Mouse (Mus musculus) G1E (cell line): ENCODE data around the gene Nlgn3. TPM values are rescaled to one million over a fixed set of nuclear protein-coding genes. Genes with fewer than 3 reads are reported as not detected.
"Not testable (repeated sequence)": the region's sequence is repeated elsewhere in the genome, so short reads cannot be mapped to it uniquely, and the experiment has no call there.

ENCODE experiments used
- ATAC-seq: 2 replicates; pipeline ENCODE4 v1.8.0; 2016; ENCODE audit warnings: mild to moderate bottlenecking; ENCODE audit not compliant: insufficient number of reproducible peaks, poor library complexity, low FRiP score, severe bottlenecking; ENCODE audit errors: extremely low read depth
- DNase-seq: peaks from one replicate; pipeline ENCODE4 v3.0.0; 2012; ENCODE audit warnings: low spot score
- H3K27me3 ChIP-seq: 2 replicates; pipeline ENCODE4 v1.6.1; 2012; ENCODE audit warnings: mild to moderate bottlenecking, low read length, inconsistent platforms; ENCODE audit not compliant: insufficient read depth
- H3K36me3 ChIP-seq: replicated peaks from 2 replicates; pipeline ENCODE3; 2012; ENCODE audit warnings: mild to moderate bottlenecking, inconsistent platforms
- H3K4me1 ChIP-seq: 2 replicates; pipeline ENCODE4 v1.6.1; 2012; ENCODE audit warnings: low read depth, low read length, inconsistent platforms, mixed read lengths; ENCODE audit not compliant: insufficient read depth
- H3K4me3 ChIP-seq: 2 replicates; pipeline ENCODE4 v1.5.1; 2012; ENCODE audit warnings: low read depth, mild to moderate bottlenecking, inconsistent platforms, low read length, moderate library complexity, mixed read lengths
- H3K9me3 ChIP-seq: replicated peaks from 2 replicates; pipeline ENCODE4 v1.6.1; 2012; ENCODE audit warnings: inconsistent platforms
- CTCF ChIP-seq: IDR thresholded peaks from 2 replicates; pipeline ENCODE4 v1.5.1; 2012; ENCODE audit warnings: low read depth, low read length, inconsistent platforms, mixed read lengths
- GATA1 ChIP-seq: IDR thresholded peaks from 2 replicates; pipeline ENCODE4 v1.6.1; 2012; ENCODE audit warnings: borderline replicate concordance, low read length, inconsistent platforms, mixed read lengths
- GATA2 ChIP-seq: IDR thresholded peaks from 2 replicates; pipeline ENCODE4 v1.6.1; 2012; ENCODE audit warnings: low read depth, low read length, inconsistent platforms, borderline replicate concordance
- POLR2AphosphoS5 ChIP-seq: IDR thresholded peaks from 2 replicates; pipeline ENCODE4 v1.6.1; 2012; ENCODE audit warnings: low read depth, low read length, inconsistent platforms; ENCODE audit not compliant: insufficient replicate concordance
- TAL1 ChIP-seq: conservative IDR thresholded peaks from 2 replicates; pipeline ENCODE4 v1.6.1; 2012; ENCODE audit warnings: low read depth, low read length, inconsistent platforms, mixed read lengths
- polyA plus RNA-seq: library from polyadenylated mRNA; stranded (reverse); fragments of >175 nt; gene quantifications from 2 replicates; pipeline ENCODE4 v1.2.3, GENCODE M21; 2012
- total RNA-seq, 2 experiments: library from RNA; stranded (forward) in 1 of 2; stranded (reverse) in 1 of 2; fragments of 200-1000 nt in 1 of 2; fragments of >200 nt in 1 of 2; fragmentation: Nextera tagmentation in 1 of 2; gene quantifications; 2 replicates each; pipeline ENCODE4 v1.2.3; 2014 to 2017

Gene Nlgn3
- total and polyA plus RNA-seq, 3 experiments: 0.05 TPM; not detected in 1

DNA sequence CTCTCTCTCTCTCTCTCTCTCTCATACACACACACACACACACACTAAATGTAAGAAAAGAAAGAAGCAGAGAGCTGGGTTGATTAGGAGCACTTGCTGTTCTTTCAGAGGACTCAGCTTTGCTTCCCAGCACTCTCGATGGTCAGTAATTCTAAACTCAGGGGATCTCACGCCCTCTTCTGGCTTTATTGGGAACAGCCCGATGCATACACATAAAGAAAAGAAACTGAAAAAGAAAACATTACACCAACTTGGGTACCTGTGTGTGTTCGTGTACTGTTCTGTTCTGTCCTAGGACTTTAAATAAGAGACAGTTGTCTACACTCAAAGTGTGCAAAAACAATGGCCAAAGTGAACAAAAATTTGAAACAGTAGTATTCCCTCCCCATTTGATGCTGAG, 39.7 kb downstream of the Nlgn3 start:
- Histone ChIP-seq H3K4me1 (peaks cover under 1% of the 10 kb centered on the region; the same call in 1 of the 2 replicates), H3K36me3 (no peaks in the 10 kb centered on the region), H3K27me3 (0 out of 2 replicates have a peak, but pooled peaks cover 2% of the 10 kb centered on the region), H3K4me3 (no peak overlapping the region), H3K9me3 (no peaks in the 10 kb centered on the region)
- no peak for TF ChIP-seq POLR2AphosphoS5
- TF ChIP-seq CTCF: no peak
- TF ChIP-seq TAL1: no peak
- no peak for TF ChIP-seq GATA2
- TF ChIP-seq GATA1: no peak
- ATAC-seq: no peak
- DNase-seq: no peak

DNA sequence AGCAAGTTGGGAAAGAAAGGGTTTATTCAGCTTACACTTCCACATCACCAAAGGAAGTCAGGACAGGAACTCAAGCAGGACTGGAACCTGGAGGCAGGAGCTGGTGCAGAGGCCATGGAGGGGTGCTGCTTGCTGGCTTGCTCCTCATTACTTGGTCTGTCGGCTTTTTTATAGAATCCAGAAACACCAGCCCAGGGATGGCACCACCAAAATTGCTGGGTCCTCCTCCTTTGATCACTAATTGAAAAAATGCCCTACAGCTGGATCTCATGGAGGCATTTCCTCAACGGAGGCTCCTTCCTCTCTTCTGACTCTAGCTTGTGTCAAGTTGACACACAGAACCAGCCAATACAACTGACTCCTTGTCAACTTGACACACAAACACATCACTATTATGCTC, 43.9 kb downstream of the Nlgn3 start:
- not testable (repeated sequence) for H3K9me3 ChIP-seq, H3K27me3 ChIP-seq, ATAC-seq, H3K36me3 ChIP-seq, DNase-seq, H3K4me3 ChIP-seq, H3K4me1 ChIP-seq

DNA sequence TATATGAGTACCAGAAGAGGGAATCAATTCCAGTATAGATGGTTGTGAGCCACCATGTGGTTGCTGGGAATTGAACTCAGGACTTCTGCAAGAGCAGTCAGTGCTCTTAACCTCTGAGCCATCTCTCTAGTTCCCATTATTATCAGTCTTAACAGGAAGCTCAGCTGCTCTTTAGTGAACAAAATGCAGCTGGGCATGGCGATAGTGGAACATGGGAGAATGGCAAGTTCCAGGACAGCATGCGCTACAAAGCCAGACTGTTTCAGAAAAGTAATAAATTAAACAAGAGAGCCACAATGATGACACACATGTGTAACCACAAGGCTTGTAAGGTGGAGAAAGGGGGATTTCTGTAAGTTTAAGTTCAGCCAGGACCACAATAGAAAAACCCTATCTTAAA, 46.5 kb downstream of the Nlgn3 start:
- no peak overlapping the region for H3K4me3 ChIP-seq
- TF ChIP-seq TAL1 (no peak), GATA1 (no peak), GATA2 (no peak), POLR2AphosphoS5 (no peak), CTCF (no peak)
- no peak for ATAC-seq

DNA sequence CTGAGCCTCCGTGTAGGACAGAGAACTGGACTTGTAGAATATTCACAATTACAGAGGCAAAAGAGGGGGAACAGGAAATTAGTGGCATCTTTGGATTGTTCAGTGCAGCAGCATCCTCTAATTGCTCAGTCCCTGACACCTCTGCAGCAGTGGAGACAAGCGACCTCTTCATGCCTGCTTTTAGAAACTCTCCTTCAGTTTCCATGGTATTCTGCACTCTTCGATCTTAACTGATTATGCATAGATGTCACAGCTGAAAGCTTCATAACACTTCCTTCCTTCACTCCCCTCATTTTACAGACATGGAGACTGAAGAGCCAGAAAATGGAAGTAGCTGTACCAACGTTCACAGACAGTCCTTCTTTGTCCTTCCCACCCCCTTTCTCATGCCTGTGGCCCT, 47.5 kb downstream of the Nlgn3 start:
- no peak for TF ChIP-seq TAL1
- TF ChIP-seq GATA1: no peak
- no peak for TF ChIP-seq CTCF
- TF ChIP-seq GATA2: no peak
- no peak for TF ChIP-seq POLR2AphosphoS5
- Histone ChIP-seq H3K36me3 (no peaks in the 10 kb centered on the region), H3K9me3 (no peaks in the 10 kb centered on the region), H3K27me3 (0 out of 2 replicates have a peak, but pooled peaks cover 3% of the 10 kb centered on the region), H3K4me3 (no peak overlapping the region), H3K4me1 (no peaks in the 10 kb centered on the region)
- DNase-seq (no peak), ATAC-seq (no peak)

More for the DNA sequence above, 46.5 kb downstream of the Nlgn3 start:
- DNase-seq: no peak
- Histone ChIP-seq H3K9me3 (no peaks in the 10 kb centered on the region), H3K4me1 (no peaks in the 10 kb centered on the region), H3K27me3 (0 out of 2 replicates have a peak, but pooled peaks cover 3% of the 10 kb centered on the region), H3K36me3 (no peaks in the 10 kb centered on the region)

DNA sequence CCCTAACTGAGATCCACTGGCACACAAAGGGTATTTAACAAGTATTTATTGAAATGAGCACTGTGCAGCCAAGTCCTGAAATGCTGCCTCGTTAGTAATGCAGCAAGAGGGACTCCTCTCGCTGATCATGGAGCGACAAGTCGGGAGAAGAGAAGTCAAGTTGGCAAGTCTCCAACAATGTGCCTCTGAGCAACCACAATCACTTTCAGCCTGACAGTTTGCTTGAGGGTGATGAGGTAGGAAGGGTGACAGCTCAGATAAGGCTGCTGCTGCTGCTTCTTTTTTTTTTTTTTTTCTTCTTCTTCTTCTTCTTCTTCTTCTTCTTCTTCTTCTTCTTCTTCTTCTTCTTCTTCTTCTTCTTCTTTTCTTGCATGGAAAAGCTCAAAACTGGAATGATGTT, 52.2 kb downstream of the Nlgn3 start:
- no peaks in the 10 kb centered on the region for H3K9me3 ChIP-seq
- ATAC-seq (no peak), DNase-seq (no peak)
- H3K27me3 ChIP-seq: 0 out of 2 replicates have a peak, but pooled peaks cover 3% of the 10 kb centered on the region
- H3K4me1 ChIP-seq: no peaks in the 10 kb centered on the region
- no peak for TF ChIP-seq GATA1
- no peak overlapping the region for H3K4me3 ChIP-seq
- no peaks in the 10 kb centered on the region for H3K36me3 ChIP-seq

DNA sequence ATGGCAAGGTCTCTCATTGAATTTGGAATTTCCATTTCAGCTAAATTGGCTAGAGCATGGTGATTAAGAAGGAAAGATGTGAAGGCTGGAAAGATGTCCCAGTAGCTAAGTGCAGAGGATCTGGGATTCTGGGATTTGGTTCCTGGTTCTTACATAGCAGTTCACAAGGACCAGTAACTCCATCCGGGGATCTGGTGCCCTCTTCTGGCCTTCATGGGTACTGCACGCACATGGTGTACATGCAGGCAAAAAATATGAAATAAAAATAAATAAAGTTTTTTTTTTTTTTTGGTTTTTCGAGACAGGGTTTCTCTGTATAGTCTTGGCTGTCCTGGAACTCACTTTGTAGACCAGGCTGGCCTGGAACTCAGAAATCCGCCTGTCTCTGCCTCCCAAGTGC, 59.9 kb downstream of the Nlgn3 start:
- not testable (repeated sequence) for H3K4me3 ChIP-seq, H3K4me1 ChIP-seq, DNase-seq, H3K9me3 ChIP-seq, H3K36me3 ChIP-seq, H3K27me3 ChIP-seq, ATAC-seq

DNA sequence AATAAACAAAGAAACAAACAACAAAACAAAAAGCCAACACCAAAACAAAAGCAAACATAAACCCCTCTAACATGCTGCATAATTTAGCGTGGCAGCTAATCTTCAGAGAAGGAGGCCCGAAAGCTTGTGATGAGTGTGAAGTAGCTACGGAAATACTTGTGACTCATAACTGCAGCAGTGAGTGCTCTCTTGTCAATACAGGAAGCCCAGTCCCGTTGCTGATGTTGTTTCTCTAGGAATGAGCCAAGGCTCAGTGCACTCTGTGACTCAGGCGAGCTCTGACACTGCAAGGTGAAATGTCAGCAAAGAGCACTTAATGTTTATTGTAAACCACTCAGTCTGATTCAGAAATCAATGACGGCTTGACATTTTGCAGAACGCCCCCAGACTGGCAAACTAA, 70.0 kb downstream of the Nlgn3 start:
- TF ChIP-seq GATA1 (no peak), POLR2AphosphoS5 (no peak), CTCF (no peak), TAL1 (no peak), GATA2 (no peak)
- DNase-seq (no peak), ATAC-seq (no peak)
- H3K4me3 ChIP-seq: no peak overlapping the region
- H3K4me1 ChIP-seq: no peaks in the 10 kb centered on the region
- no peaks in the 10 kb centered on the region for H3K36me3 ChIP-seq
- no peaks in the 10 kb centered on the region for H3K9me3 ChIP-seq
- peaks cover 3% of the 10 kb centered on the region; the same call in 1 of the 2 replicates for H3K27me3 ChIP-seq
